Mouse (Mus musculus): ENCODE data around the gene Grin2d.
A peak's percentile ranks its signal among the peaks of the same experiment; 100 is the strongest.
"Not testable (repeated sequence)": the region's sequence is repeated elsewhere in the genome, so short reads cannot be mapped to it uniquely, and the experiment has no call there.

Grin2d gene

GRCm38 (mm10) chr7:45878278-45878677 lies at the start of gene Grin2d:
Gene Grin2d (minus strand): TSS chr7:45878378.
- DNase-seq = not testable (repeated sequence)

DNA sequence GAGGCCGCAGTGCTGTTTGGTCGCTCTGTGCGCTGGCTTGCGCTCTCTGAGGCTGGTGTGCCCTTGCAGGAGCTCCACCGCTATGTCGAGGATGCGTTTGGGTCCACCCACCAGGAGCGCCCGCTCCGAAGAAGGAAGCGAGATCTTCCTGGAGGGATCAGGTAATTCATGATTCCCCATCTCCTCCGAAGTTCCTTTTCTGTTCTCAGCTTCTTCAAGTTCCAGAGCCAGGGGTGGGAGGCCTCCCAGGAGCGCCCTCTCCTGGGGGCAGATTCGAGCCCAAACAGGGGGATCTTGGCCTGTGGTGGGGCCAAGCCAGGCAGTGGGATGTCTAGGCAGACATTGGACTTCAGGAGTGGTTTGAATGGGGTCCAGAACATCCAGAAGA lies 46.2 kb upstream of the Grin2d start:
- DNase-seq = peak; percentile 37

- DNase-seq = peak; percentile 73
These were observed 45.7 kb upstream of the Grin2d start, which contains the start of gene Ccdc114 for GRCm38 (mm10) chr7:45923762-45924428. Gene Ccdc114 (plus strand): TSS chr7:45924072.

DNA sequence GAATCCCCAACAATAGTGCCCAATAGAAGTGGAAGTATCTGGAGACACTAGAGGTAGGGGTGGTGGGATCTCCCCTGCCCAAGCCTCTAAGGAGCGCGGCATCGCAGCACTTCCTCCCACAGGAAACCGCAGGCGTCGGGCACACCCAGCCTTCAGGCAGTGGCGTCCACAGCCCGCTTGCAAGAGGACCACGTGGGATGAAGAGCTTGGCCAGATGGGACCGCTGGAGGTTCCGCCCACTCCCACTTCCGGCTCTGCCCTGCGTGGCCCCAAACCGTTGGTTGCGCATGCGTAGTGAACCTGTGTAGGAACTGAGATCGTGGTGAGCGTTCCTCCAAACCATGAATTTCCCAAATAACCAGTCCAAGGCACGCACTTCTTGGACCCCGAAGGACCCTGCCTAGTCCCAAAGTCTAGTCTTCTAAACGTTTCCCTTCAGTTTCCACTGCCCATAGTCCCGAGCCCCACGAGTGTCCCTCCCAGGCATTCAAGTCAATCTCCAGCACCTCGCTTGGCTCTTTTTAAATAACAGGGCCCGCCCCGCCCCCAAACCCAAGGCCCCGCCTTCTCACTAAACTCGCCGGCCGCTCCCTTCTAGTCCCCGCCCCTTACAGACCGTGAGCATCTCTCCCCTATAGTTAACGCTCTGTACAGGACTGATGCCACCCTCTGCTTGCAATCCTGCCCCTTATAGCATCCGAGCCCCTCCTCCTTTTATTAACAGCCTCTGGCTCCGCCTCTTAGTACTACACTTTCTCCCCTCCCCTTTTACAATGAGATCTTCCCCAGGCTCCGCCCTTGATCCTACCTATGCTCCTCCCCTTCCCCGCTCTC lies 45.0 kb upstream of the Grin2d start:
- DNase-seq = peak; percentile 97

DNA sequence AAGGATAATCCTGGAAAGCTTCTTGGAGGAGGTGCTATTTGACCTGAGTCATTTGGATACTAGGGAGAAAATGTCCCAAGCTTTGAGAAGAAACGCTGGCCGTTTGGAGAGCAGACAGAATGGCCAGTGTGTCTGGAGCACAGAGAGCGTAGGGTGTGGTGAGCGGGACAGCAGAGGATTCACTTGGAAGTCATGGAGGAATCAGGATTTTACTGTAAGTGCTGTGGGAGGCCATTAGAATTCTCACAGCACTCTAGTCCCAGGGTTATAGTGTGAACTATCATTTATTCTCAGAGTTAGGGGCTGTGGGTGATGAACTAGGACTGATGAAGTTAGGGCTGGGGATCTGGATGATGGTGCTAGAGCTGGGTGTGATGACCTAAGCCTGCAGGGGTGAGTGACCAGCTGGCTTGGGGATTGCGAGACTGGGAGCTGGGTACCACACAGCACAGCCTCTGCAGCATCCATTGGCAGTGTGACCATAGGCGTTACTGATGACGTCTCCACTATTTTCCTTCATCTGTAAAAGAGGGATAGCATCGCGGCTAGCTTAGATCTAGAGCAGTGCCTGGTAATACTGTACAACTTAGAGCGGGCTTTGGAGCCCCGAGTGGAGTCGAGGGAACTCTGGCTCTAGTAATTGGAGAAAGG lies 43.9 kb upstream of the Grin2d start:
- no peak for DNase-seq

GRCm38 (mm10) chr7:45921242-45921621 lies 43.1 kb upstream of the Grin2d start, which contains the start of gene Emp3:
Gene Emp3 (minus strand): TSS chr7:45921404.
- DNase-seq = peak; percentile 67

GRCm38 (mm10) chr7:45920583-45921241 lies 42.5 kb upstream of the Grin2d start:
- DNase-seq = peak; percentile 26

DNA sequence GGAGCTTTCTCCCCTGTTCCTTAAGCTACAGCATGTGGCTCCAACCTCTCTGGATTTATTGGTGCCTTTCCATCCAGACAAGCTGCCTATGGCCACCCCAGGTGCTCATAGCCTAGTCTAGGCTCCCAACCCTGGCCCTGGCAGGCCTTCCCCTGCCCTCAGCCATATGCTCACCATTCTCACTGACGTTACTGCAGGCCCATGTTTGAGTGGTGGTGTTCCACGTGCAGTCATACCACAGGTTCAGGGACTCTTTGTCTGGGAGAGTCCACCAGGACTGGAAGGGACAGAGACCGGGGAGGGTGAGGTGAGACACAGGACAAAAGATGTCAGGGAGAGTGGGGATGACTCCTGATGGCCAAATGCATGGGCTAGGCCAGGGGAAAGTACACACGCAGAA lies 41.6 kb upstream of the Grin2d start:
- DNase-seq = no peak

GRCm38 (mm10) chr7:45919083-45919671 lies 41.0 kb upstream of the Grin2d start:
- DNase-seq = no peak

- DNase-seq = no peak
These were observed 39.7 kb upstream of the Grin2d start for GRCm38 (mm10) chr7:45917926-45918325.

GRCm38 (mm10) chr7:45917004-45917704 lies 39.0 kb upstream of the Grin2d start:
- peak; percentile 11 for DNase-seq

DNA sequence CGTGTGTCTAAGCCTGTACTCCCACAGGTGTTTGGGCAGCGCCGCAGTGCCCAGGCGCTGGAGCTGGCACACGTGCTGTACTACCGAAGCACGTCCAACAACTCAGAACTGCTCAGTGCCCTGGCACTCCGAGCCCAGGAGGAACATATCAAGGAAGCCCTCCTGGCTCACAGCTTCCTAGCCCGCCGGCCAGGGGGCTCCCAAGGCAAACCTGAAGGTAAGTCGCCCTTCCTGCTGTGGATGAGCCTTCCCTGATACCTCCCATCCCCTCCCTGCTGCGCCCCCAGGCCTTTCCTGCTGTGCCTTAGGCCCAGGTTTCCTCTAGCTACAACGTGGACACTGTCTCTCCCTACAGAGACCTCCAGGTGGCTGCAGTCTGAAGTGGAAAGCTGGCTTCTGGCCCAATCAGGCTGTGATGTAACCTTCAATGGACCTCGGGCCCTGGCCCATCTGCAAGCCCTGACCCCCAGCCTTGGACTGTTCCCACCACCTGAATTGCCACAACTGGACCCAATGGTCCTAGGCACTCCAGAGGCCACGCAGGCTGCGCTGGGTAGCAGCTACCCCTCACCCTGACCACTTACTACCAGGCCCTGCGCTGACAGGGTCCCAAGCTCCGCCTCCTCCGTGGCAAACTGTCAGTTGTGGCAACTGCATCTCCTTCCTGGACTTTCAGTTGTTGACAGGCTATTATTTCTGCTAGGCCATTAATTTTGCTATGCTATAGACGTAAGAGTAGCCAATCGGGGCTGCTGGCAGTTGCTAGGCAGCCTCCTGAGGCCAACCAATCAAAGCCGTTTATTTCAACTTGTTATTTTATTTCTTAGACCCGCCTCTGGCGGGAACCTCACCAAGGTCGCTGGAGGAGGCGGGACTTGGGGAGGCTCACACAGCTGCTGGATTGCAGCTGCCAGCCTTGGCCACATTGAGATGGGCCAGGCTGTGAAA lies 38.2 kb upstream of the Grin2d start:
- peak; percentile 75 for DNase-seq

GRCm38 (mm10) chr7:45915011-45915410 lies 36.8 kb upstream of the Grin2d start:
- DNase-seq = no peak

- no peak for DNase-seq
These were observed 35.9 kb upstream of the Grin2d start for GRCm38 (mm10) chr7:45914067-45914466.

DNA sequence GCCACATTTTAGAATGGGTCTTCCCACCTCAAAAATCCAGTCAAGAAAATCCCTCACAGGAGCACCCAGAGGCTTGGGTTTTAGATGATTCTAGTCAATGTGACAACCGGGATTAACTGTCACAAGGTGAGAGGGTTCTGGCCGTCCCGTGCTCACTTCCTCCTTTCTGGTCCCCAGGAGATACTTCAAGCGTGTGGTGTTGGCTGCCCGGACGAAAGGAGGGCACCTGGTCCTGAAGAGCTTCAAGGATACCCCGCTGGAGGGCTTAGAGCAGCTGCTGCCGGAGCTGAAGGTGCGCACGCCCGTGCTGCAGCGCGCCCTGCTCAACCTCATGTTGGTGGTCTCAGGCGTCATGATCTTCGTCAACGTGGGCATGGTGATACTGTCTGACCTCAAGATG lies 31.0 kb upstream of the Grin2d start:
- DNase-seq = no peak

DNA sequence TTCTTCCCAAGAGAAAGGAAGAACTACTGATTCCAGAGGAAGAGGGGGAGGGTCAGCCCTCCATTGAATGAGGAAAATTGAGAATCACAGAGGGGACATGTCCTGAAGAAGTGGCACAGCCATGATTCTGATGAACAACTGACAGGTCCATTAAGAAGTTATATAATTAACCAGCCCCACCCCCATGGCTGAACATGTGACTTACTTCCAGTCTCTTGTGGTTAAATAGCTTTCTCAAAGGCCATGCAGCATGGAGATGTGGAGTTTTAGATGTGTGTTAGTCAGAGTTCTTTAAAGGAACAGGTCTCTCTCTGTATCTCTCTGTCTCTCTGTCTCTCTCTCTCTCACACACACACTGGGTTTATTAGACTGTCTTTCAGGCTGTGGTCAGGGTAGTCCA lies 30.2 kb upstream of the Grin2d start:
- DNase-seq = no peak

DNA sequence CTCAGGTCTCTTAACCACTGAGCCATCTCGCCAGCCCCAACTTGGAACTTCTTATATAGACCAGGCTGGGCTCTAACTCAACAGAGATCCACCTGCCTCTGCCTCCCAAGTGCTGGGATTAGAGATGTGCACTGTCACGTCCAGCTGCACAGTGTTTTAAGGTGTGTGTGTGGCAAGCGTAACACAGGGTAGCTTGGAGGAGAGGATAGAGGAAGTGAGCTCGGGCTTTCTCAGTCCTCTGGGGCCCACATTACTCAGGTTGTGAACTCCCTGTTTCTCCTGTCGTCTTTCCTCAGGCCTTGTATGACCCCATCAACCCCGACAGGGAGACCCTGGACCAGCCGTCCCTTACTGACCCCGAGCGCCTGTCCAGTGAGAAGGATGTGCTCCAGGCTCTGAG lies 28.4 kb upstream of the Grin2d start:
- no peak for DNase-seq

DNA sequence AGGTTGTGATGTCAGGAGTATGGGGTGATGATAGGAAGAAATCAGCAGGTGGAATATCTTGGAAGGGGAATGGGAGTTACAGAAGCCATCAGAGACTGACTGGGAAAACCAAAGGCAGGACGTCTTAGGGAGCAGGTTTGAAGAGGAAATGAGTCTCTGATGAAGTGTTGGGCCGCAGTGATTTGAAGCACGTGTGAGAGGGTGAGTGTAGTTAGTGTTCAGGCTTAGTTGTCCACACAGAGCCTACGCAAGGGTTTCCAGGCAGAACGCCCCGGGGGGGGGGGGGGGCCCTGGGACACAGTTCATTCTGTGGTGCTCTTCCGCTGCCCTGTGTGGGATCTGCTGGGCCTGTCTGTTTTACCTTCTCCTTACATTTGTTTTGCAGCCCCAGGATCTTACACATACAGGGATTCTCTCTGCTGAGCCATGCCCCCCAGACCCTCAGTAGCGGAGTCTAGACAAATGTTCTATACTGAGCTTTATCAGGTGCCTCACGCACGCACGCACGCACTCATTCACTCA lies 24.4 kb upstream of the Grin2d start:
- DNase-seq = no peak

- DNase-seq = peak; percentile 19
These were observed 23.4 kb upstream of the Grin2d start for GRCm38 (mm10) chr7:45901562-45901961.

DNA sequence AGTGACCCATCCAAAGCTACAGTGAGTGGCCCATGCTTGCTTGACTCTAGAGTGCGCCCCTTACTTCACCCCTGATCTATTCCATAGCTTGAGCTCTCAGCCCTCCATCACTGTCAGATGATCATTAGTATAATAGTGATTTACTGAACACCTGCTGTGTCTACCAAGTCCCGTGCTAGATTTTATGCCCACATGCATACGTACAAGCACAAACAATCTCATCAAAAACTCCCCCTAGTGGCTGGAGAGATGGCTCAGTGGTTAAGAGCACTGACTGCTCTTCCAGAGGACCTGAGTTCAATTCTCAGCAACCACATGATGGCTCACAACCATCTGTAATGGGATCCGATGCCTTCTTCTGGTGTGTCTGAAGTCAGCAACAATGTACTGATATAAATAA lies 19.9 kb upstream of the Grin2d start:
- DNase-seq = peak; percentile 17
